Mouse (Mus musculus) heart, postnatal 0 days (tissue): ENCODE data around the gene Naa25.

Experiments used
- CTCF ChIP-seq: IDR thresholded peaks from 2 replicates; pipeline ENCODE4 v1.5.1; 2016; ENCODE audit warnings: antibody characterized with exemption, control low read depth, low read depth
- EP300 ChIP-seq: IDR thresholded peaks from 2 replicates; pipeline ENCODE4 v1.6.1; 2016; ENCODE audit warnings: antibody characterized with exemption, low read depth

GRCm38 (mm10) chr5:121395621-121396020 lies 2.1 kb upstream of the Naa25 start:
- no peak for TF ChIP-seq CTCF
- no peak for TF ChIP-seq EP300
